Mouse (Mus musculus): ENCODE measurements around the gene Synj2.

DNA sequence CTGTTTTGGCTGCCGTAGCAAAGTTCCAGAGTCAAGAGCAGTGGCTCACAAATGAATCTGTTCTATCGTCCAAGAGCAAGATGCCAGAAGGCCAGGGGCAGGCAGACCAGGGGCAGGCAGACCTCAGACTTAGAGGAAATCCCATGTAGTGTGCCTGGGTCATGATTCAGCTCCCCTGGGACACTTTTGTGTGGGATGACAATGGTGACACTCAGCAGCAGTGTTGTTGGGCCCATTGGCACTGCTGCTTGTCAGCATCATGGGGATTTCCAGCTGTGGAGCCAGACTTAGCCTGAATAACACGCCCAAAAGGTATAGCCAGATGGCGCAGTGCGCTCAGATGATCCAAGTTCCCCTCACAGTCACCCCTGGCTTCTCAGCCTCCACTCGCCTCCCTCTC is 42.1 kb downstream of the Synj2 start:
- TF ChIP-seq POLR2A (IDR thresholded peaks at IDR 0.05; ENCODE audit: extremely low read depth, insufficient read depth, low read length) (no peak), CTCF (IDR thresholded peaks at IDR 0.05; ENCODE audit: low read depth, low read length) (no peak)
